Mouse (Mus musculus) cerebellum, postnatal 14 days (tissue): ENCODE measurements around the gene Dap.

Experiments
- DNase-seq, 2 experiments: peaks; one replicate each; pipeline ENCODE4 v3.0.0; 2021; ENCODE audit warnings: mixed read lengths in 2 of 2

Dap gene

DNA sequence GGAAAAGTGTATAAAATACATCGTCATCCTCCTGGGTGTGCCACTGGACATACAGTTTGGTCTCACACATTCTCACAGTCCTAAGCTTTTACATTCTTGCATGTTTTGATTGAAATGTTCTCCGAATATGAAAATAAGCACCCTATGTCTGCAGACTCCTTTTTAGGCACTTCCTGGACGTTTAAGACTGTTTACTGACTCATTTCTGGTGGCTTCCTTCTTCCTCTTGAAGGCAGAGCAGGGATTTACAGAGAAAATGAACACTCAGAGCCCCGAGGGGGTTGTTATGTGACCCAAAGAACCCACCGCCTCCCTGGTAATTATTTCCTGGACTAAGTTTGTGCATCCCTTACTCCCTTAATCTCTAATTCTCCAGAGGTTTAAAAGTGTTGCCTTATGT, 13.8 kb downstream of the Dap start:
- no peak for DNase-seq

DNA sequence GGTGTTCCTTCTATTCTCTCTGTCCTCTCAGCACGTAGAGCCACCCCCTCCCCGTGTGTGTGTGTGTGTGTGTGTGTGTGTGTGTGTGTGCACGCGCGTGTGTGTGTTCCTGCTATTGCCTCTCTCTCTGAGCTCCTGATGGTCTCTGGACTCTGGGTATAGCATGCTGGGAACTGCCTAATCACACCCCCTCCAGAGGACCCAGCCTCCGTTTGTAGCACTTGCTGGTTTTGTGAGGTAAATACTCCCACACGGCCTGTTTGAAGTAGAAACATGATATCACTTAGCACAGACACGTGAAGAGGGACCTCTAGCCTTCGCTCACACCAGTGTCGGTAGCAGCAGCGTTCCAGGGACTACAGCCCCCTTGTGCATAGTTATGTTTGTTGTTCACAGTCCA, 14.5 kb downstream of the Dap start:
- no peak for DNase-seq

DNA sequence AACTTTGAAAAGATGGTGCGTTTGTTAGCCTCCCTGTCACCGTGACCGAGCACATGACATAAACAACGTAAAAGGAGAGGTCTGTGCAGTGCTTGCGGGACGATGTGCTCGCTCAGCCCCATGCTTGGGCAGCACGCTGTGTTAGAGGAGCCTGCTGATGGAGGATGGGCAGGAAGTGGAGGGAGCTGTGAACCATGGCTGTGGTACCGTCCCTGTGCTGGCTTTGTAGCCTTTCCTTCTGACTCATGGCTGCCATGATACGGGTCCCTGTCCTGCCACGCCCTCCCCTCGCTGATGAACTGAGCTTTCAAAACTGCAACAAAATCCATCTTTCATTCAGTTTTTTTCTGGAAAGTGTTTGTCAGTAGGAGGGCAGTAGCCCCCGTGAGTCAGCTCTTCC, 15.6 kb downstream of the Dap start:
- no peak for DNase-seq

DNA sequence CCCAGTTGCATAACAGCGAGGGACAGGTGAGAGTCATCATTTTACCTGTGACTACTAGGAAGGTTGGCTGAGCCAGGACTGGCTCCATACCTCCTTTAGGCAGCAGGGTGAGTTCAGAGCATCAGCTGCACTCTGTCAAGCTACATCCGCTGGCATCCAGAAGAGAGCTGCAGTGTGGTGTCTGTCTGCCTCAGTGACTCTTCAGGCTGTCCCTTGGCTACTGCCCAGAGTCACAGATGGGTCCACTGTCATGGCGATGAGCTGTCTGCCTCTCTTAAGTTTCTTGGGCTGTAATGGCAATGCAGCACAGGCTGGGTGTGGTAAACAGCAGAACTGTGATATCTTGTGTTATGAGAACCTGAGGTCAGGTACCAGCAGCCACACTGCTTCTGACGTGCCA, 16.1 kb downstream of the Dap start:
- DNase-seq, result peak; percentile 73 to 81

DNA sequence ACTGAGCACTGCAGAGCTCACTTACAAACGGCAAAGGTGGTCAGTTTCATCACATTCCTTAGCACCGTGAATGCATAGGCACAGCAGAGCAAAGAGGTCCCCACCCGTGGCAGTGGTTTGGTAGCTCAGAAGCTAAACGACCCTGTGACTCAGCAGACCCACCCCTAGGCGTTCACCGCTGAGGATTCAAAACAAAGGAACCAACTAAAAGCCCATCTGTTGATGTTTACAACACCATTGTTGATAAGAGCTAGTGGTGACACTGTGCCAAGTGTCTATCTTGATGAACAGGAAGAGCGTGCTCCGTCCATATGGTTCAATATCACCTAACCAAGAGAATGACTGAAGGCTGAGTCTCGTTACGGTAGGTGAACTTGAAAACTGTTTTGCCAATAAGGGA, 19.1 kb downstream of the Dap start:
- DNase-seq, result no peak

DNA sequence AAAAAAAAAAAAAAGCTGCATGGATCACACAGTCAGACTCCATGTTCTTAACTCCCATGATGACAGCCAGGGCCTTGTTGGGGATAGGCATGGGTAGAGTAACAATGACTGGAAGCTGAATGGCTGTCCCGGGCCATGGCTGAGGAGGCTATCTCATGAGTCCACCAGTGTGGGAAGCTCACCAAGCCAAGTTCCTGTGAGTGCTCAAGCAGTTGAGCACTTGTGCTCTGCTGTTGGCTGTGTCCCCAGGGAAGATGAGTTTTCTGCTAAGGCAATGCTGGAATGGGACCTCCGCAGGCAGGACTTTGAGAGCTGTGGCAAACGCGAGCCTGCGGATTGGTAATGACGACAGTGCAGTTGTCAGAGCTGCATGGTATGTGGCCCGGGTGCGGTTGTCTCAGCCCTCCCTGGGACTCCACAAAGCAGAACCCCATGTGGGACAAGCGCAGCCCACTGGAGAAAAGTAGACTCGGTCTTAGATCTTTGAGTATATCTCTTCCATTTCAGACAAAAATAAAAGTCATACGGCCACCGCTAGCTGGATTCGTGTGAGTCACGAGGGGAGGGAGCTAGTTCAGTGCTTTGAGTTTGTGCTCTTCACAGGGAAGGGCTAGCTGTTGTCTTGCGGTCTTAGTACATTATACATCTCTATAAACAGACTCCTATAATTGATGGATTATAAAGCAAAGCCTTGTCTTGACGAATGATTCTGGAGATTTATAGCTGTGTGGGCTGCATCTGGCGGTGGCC, 20.8 kb downstream of the Dap start:
- no peak for DNase-seq

DNA sequence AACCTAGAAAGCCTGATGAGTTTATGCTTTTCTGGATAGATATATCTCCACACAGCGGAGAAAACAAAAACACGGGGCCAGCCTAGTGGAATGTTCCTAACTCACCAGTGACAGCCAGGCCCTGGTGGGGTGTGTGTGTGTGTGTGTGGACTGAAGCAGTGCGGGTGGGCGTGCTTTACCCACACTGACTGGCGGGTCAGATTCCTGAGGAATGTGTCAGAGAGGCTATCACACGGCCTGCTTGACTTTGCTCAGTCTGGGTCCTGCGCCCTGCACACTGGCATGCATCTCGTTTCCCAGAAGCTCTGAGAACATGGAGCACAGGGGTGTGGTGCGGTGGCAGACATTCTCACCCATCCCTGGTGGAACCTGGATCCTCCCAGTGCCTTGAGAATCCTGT, 21.8 kb downstream of the Dap start:
- DNase-seq, result no peak

DNA sequence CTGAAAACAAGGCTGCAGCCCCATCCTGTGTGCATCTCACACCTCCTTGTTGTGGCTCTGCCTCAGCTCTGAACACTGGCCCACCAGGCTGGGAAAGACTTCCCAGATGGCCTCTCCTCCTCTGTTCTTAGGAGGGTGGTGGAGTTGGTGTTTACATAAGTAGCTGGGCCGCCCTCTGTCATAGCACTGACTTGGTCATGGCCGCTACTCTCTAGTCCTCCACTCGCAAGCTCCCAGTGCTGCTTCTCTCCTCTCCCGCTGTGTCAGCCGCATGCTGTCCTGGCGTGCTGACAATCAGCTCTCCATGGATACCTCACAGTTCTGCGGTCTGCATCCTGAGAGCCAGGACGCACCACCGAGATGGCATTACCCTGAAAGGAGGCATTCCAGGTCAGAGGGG, 22.9 kb downstream of the Dap start:
- peak; percentile 47 to 54 for DNase-seq

DNA sequence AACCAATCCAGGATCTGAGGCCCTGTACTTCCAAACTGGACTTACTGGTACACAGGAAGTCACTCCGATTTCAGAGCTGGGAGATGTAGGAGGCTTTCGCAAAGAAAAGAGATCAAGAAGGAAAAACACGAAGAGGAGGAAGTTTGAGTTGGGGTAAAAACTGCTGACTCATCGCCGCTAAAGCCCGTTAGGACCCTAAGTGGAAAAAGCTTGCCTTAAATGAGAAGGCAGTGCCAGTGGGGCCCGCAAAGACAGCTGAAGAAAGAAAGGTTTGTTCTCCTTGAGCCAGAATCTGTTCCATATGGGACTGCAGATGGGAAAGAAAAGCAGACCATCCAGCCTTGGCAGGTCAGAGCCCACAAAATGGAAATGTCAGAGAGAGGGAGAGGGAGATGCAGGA, 24.8 kb downstream of the Dap start:
- DNase-seq, result no peak

DNA sequence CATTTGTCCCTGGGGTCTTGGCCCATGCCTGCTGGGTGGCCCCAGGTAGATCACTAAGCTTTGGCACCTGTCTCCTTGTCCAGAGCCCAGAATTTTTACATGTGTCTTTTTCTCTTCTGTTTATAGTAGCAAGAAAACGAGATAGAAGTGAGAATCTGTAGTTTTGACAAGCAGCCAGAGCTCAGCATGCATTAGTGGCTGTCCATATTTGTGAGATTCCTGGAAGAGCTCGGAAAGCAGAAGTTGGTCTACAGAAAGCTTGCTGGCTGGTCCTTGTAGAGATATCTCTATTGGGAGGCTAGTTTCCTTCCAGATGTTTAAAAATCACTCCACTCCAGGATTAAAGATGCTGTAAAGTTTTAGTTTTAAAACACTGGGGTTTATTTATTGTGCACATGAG, 25.9 kb downstream of the Dap start:
- peak in 1 of 2 experiments; percentile 42 for DNase-seq

DNA sequence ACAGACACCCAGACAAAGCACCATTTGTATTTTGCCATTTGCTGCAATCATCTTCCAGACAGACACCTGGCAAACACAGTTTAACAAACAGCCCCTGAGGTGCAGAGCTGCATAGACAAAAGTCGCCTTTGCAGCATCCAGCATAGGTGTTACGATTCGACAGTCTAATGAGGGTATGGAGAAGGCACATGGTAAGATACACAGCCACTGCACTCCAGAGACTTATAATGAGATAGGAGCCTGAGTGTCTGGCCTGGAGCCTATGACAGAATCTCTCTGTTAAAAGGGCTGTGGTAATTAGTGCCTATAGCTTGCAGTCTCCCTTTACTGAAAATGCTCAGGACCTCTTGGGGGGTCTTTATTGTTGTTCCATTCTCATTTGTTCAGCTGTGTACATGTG, 26.6 kb downstream of the Dap start:
- no peak for DNase-seq

DNA sequence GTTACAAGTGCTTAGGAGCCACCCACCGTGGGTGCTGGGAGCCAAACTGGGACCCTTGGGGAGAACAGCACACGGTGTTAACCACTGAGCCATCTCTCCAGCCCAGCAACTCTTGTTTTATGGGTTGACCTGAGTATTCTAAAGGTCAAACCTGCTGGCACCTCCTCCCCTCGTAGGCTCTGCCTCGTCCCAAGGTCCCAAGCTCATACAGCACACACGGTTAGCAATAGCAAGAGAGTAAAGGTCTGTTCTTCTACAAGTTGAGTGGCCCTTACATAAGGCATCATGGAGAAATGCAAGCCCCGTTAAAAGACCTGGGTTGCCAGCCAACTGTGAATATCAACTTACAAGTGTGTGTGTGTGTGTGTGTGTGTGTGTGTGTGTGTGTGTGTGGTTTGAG, 27.1 kb downstream of the Dap start:
- DNase-seq, result no peak

DNA sequence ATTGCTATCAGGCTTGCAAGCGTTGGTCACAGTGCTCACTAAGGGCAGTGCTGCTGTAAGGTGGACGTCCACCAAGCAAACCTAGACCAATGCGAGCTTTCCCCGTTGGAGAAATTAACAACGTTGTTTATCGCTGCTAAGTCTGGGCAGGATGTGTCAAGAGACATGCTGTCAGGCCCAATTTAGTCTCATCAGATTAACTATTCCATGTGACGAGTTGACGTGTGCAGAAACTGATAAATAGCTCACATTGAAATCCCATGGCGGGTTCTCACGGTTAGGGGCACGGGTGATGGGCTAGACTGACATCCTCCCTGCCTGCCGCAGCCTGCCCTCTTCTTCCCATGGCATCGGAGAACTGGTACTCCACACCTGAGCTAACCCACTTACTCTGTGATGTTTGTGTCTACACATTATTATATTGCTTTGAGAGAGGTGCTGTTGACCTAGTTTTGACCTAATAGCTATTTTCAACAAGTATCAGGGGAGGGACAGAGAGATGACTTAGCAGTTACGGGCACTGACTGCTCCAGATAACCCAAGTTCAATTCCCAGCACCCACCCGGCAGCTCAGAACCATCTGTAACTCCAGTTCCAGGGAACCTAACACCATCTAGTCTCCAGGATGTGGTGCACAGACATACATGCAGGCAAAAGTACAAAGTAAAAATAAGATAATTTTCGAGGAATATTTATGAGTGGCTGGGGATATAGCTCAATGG, 28.6 kb downstream of the Dap start:
- no peak for DNase-seq

DNA sequence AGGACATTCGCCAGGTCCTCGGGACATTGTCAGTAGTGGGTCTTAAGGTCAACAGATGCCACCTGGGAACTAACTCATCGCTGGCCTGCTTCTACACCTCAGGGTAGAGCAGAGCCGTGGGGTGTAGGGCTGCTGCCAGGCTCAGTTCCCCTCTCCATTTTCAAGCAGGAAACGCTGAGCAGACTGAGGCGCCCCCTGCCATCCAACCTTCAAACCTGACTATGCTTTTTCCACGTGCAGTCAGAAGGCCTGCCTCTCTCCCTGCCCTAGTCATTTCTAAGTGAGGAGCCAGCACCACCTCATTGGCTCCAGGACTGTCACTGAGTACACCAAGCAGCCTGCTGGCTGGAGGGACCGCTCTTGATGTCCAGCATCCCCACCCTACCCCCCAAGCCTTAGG, 29.3 kb downstream of the Dap start:
- peak in 1 of 2 experiments; percentile 40 for DNase-seq

DNA sequence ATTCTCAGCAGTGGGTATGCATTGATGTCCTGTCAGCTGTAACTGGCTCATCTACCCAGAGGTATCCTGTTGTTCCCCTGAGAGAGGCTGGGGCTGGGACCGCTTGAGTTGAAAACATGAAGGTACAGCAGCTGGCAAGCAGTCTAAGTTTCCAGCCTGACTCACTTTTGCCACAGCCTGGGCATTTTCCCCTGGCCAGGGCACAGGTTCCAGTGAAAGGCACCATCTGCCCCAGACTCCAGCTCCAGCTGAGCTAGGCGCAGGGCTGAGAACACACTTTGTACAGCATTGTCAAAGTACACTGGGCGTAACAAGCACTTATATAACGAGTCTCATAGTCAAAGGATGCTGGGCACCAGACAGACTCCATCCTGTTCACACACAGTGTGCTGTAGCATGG, 29.8 kb downstream of the Dap start:
- no peak for DNase-seq

DNA sequence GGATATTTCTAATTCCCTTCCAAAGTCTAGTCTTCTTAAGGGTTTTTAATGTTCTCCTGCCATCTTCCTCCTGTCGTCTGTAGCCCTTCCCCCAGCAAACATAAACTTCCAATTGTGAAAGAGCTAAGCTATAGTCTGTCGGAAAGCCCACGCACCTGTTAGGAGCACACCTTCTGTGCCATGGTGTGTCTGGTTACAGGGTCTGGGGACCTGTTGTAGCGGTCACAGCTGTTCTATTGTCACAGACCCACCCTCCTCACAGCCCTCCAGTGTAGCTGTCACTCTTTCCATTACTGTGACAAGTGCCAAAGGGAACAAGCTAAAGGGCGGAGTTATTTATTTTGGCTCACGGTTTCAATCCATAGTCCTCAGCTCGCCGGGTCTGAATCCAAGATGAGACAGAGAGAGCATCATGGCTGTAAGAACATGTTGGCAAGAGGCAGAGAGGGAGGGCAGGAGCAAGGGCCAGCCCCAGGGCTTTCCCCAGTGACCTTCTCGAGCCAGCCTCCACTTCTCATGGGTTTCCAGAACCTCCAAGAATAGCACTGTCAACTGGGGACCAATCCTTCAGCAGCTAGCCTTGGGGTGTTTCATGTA, 30.9 kb downstream of the Dap start:
- DNase-seq, result no peak

DNA sequence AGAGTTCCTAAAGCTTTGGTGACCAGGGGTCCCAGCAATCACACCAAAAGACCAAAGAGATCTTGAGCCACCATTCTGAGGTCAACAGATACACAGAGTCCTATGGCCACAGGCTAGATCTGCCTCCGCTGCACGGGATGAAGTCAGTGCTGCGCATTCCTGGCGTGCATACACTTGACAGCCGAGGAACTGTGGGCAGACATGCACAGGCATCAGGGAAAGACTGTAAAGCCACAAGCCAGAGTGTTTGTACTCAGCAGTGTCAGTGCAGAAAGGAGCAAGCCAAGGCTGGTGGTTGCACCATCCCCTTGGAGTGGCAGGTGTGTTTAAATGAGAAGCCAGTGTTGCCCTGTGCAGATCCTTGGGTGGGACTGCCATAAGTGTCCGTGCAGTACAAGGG, 31.6 kb downstream of the Dap start:
- no peak for DNase-seq

DNA sequence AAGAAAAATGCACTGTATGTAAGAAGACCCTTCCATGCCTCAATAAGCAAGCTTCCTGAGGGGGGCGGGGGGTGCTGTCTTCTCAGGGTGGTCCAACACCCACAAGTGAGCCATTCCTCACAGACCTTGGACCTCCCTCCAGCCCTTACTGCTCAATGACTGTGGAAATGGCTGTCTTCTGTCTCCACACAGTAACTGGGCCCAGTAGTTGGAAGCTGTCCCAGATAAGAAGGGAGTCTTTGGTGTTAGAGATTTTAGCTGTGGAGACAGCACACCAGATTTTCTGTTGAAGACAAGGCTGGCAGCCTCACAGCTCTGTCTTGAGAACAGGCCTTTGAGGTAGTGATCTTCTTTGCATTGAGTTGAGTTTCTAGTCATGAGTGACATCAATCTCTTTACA, 33.2 kb downstream of the Dap start:
- DNase-seq, result no peak

DNA sequence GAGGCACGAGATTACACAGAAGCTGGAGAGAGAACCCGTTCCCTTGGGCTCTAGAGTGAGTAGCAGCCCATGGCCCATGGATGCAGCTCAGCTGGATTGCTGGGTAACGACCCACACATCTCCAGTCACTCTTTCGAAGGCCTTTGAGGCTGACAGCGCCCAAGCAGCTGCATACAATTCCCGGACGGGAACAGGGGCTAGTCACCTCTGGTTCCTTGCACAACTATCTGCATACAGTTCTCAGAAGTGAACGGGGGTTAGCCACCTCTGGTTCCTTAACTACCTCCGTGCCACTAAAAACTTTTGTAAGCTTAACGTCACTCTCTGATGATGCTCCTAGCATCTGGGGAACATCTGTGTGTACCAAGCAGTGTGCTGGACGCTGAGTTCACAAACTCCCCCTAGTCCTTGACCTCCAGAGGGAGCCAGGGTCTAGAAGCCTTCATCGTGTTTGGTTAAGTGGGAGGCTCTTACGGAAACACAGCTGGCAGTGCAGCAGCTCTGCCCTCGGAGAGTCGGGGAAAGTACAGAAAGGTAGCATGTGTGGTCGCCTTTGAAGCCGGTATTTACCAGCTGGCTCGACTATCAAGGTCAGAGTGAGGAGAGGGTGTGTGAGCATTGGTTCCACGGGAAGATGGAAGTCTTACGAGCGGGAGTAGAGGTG, 34.0 kb downstream of the Dap start:
- DNase-seq, result no peak

DNA sequence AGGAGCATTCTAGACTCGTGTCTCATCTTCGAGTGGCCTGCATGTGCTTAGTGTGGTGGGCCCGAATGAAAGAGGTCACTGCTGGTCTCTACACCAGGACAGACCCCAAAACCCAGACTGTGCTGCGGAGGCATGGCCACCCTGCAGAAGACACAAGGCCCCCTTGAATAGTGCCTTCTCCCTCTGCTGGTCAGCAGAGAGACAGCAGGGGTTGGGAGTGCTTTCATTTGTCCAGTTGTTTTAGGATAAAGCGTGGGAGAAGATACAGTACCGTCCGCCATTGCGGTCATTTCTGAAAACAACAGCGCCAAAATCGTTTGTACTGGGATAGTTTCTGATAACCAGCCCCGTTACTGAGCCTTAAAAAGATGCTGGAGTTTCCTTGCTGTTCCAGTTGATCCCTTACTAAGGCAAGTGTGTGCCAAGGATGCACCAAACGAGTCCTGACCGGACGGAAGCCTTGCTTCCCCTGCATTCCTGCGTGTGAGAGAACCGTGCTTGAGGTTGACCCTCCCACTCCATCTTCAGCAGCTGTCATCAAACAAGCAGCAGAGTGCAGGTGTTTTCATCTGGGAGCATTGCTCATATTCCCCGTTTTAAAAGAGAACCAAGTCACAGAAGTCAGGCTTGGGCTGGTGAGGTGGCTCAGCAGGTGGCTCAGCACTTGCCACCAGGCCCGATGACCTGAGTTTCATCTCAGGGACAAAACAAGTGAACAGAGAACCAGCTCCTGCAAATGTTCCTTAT, 34.8 kb downstream of the Dap start:
- DNase-seq, result no peak

DNA sequence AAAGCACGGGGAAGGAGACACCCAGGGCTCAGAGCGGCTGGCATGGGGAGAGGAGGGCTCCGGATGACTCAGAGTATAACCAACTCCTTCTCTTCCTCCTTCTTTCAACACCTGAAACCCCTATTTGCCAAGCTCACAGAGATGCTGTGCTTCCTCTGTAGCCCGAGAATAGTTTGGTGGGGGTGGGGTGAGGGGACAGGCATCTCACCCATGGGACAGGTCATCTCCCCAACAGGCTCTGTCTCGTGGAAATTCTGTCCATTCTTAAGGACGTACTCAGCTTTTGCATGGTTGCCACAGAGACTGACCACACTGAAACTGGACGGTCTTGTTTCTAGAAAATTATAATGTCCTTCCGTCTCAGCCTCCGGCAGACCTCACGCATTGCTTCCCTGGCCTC, 37.0 kb downstream of the Dap start:
- DNase-seq, result no peak

DNA sequence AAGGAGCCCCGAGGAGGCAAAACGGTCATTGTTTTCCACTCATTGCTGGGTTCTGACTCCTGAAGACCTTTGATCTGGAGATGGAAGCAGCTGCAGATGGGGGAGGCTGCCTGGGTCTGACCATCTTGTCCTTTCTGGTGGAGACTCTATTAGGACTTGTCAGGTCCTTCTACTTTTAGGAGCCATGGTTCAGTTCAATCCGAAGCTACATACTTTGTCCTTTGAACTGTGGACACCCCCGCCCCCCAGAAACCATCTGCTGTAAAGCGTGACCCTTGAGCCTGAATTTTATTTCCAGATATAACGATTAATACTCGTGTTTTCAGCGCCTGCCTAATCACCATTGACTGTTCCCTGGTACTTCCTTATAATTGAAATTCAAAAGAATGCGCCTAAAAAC, 38.2 kb downstream of the Dap start:
- DNase-seq, result no peak

DNA sequence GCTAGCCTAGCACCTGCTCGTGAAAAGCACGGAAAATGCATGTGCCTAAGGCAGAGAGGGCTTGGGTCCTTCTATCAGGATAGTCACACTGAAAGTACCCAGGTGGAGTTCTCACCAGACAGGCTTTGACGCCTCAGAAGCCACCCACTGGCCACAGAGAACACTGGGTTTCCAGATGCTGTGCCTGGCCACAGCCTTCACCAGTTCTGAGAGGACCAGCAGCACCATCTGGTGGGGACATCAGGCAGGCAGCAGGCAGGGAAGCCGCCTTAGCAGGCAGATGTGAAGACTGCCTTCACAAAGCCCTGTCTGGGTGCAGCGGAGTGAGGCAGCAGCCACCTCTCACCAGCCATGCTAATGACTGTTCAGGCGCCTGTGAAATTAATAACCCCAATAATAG, 40.7 kb downstream of the Dap start:
- DNase-seq, result peak; percentile 84 to 90
